Mouse (Mus musculus): ENCODE measurements around the gene Arhgap6. TPM values are rescaled to one million over a fixed set of nuclear protein-coding genes. Genes with fewer than 3 reads are reported as not detected.
A peak's percentile ranks its signal among the peaks of the same experiment; 100 is the strongest.

The Arhgap6 gene
- polyA plus RNA-seq, 1 experiment from 2014 or later = 0.81 TPM

DNA sequence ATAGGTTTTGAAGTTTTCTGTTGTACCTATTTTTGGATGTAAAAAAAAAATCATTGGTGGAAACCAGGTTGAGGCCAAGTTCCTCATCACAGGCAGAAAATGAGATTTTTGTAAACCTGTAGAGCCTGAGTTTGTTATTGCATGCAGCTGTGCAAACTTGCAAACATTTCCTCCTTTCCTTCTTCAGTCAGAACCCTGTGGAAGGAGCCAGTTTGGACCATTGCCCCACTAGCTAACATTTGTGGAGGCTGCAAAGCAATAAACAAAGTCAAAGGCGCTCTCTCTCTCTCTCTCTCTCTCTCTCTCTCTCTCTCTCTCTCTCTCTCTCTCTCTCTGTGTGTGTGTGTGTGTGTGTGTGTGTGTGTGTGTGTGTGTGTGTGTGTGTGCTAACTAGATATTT is 378.9 kb downstream of the Arhgap6 start:
- peaks cover 94% of the 10 kb centered on the region for H3K27me3 ChIP-seq (ENCODE audit: low read depth, poor library complexity, severe bottlenecking)
- H3K9me3 ChIP-seq (replicated peaks) = no peaks in the 10 kb centered on the region
- H3K4me3 ChIP-seq = no peak overlapping the region
- no CpG with 5 or more reads among the region's 1 CpGs for WGBS
- H3K27ac ChIP-seq (replicated peaks) = no peak overlapping the region
- no peak for DNase-seq (ENCODE audit: low spot score)
- no peaks in the 10 kb centered on the region for H3K36me3 ChIP-seq
- H3K4me1 ChIP-seq = no peaks in the 10 kb centered on the region

DNA sequence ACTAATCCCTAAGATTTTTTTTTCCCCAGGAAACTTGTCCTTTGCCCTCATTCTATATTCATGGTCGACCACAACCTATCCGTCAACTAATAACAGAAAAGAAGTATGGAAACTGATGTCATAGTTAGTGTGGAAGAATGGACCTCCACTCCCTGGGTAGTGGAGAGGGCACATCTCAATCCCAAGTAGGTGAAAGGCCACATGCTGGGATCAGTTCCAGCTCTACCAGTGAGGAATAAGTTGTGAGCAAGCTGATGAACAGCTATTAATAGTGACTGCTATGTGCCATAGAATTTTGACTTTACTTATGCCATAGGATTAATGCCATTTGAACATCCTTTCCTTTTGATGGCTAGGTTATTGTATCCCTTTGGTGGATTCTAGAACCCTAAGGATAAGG is 383.7 kb downstream of the Arhgap6 start:
- no peaks in the 10 kb centered on the region for H3K4me1 ChIP-seq
- no peaks in the 10 kb centered on the region for H3K9me3 ChIP-seq (replicated peaks)
- H3K4me3 ChIP-seq = no peak overlapping the region
- no peaks in the 10 kb centered on the region for H3K36me3 ChIP-seq
- peaks cover 92% of the 10 kb centered on the region for H3K27me3 ChIP-seq (ENCODE audit: low read depth, poor library complexity, severe bottlenecking)
- DNase-seq (ENCODE audit: low spot score) = no peak
- WGBS = 71% methylated on average over 2 of the region's 2 CpGs
- H3K27ac ChIP-seq (replicated peaks) = no peak overlapping the region

DNA sequence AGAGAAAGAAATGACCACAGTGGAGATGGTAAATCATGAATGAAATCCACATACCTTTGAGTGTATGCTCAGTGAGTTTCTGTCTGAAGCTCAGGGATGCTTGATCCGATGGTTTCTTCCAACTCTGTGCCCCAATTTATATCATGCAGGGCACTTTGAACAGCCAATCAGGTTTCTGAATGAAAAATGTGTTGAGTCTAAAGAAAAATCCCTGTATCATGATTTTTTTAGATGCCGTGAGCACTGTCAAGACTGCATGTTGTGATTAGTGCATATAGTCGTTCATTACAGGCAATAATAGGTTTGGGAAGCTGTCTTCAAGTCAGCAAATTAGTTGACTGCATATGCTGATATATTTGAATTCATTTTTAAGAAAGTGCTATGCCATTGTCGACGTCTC is 392.2 kb downstream of the Arhgap6 start, which contains the start of gene Amelx:
Amelx (minus strand) TSS at position 101 of the 400 bp plus-strand sequence.
- 85% methylated on average over 5 of the region's 5 CpGs for WGBS
- no peak within 1 kb of the TSS for H3K27ac ChIP-seq (replicated peaks)
- DNase-seq (ENCODE audit: low spot score) = no peak
- H3K36me3 ChIP-seq = no peaks in the 10 kb centered on the region
- H3K9me3 ChIP-seq (replicated peaks) = no peaks in the 10 kb centered on the region
- H3K27me3 ChIP-seq (ENCODE audit: low read depth, poor library complexity, severe bottlenecking) = peaks cover 87% of the 10 kb centered on the region
- H3K4me3 ChIP-seq = no peak within 1 kb of the TSS
- no peaks in the 10 kb centered on the region for H3K4me1 ChIP-seq

DNA sequence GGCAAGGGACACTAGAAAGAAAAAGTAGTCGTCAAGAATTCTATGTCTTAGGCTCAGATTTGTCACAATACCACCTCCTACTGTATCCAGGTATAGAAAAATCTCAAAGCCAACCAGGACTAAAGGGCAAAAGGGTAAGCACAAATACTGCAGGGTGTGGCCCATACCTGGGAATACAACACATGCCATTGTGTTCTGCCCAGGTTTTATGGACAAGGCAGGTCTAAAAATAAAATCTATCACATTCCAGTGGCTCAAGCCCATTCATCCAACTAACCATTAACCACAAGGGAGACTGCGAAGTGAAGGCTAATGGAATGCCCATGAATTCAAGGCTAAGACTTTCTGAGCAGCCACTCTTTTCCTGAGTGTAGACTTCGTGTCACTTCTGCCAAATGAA is 415.1 kb downstream of the Arhgap6 start:
- DNase-seq (ENCODE audit: low spot score) = no peak
- Histone ChIP-seq H3K4me1 (no peaks in the 10 kb centered on the region), H3K9me3 (replicated peaks) (no peaks in the 10 kb centered on the region), H3K4me3 (no peak overlapping the region), H3K27me3 (ENCODE audit: low read depth, poor library complexity, severe bottlenecking) (peaks cover 97% of the 10 kb centered on the region), H3K27ac (replicated peaks) (no peak overlapping the region), H3K36me3 (no peaks in the 10 kb centered on the region)
- WGBS = 77% methylated on average over 3 of the region's 3 CpGs

DNA sequence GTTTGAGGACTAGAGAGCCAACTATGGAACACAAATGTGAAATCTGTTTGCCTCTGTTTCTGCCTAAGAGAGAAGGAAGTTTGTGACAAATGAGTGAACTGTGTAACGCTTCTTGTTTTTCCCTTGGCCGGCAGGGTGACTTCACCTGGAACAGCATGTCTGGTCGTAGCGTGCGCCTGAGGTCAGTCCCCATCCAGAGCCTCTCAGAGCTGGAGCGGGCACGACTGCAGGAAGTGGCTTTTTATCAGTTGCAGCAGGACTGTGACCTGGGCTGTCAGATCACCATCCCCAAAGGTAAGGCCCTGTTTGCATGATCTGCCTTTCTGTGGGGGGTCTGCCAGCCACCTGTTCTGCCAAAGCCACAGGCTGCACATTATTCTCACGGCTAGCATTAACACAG is 425.2 kb downstream of the Arhgap6 start:
- Histone ChIP-seq H3K27ac (replicated peaks) (no peak overlapping the region), H3K27me3 (ENCODE audit: low read depth, poor library complexity, severe bottlenecking) (peaks cover 95% of the 10 kb centered on the region), H3K4me3 (no peak overlapping the region), H3K36me3 (no peaks in the 10 kb centered on the region), H3K4me1 (no peaks in the 10 kb centered on the region), H3K9me3 (replicated peaks) (no peaks in the 10 kb centered on the region)
- WGBS = 62% methylated on average over 8 of the region's 8 CpGs
- DNase-seq (ENCODE audit: low spot score) = no peak

DNA sequence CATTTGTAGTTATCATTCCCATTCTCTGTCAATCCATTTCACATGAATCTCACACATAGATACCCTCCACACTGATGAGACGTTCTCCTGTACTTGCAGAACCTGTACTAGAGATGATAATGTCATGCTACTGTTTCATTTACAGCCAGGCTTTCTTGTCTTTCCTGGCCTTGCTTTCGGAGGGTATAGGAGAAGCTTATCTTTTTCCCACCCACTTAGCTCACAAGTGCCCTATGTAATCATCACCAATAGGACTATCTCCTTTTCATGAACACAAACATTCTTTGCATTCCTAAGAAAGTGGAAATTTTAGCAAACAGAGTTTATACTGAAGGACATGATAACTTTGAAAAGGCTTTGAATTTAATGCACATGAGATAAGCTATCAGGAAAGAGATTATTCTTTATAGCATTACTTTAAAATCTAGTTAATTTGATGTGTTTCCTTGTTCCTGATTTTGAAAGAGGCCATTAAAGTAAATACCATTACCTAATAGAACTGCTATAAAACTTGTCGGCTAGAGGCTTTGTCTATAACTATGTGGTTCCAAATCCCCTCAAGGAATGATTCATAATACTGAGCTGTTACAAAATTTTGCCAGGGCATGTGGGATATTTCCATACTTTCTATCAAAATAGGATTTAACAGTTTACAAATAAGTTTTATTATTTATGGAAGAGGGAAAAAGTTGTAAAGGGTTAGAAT is 427.6 kb downstream of the Arhgap6 start:
- Histone ChIP-seq H3K4me1 (no peaks in the 10 kb centered on the region), H3K27ac (replicated peaks) (no peak overlapping the region), H3K4me3 (no peak overlapping the region), H3K36me3 (no peaks in the 10 kb centered on the region), H3K9me3 (replicated peaks) (no peaks in the 10 kb centered on the region), H3K27me3 (ENCODE audit: low read depth, poor library complexity, severe bottlenecking) (peaks cover 89% of the 10 kb centered on the region)
- DNase-seq (ENCODE audit: low spot score) = no peak
- WGBS = 81% methylated on average over 3 of the region's 3 CpGs

DNA sequence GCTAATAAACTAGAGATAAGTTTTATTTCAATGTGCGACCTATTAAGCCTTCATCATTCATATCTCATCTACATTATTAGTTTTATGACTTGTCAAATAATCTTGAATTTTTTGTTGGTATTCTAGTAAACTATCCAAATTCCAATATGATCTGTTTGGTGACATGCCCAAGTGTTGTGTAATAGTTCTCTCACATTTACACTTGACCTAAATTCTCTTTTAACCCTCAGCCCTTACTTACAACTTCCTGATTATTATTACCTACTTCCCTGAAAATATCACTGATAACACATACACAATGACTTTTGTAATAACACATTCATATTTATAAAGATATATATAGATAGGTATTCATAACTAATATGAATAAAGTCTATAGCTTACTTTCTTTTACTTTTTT is 461.0 kb downstream of the Arhgap6 start:
- Histone ChIP-seq H3K4me3 (no peak overlapping the region), H3K36me3 (no peaks in the 10 kb centered on the region), H3K27ac (replicated peaks) (no peak overlapping the region), H3K27me3 (ENCODE audit: low read depth, poor library complexity, severe bottlenecking) (peaks cover 84% of the 10 kb centered on the region), H3K9me3 (replicated peaks) (no peaks in the 10 kb centered on the region), H3K4me1 (no peaks in the 10 kb centered on the region)
- no peak for DNase-seq (ENCODE audit: low spot score)
- WGBS = 87% methylated on average over 1 of the region's 1 CpGs

DNA sequence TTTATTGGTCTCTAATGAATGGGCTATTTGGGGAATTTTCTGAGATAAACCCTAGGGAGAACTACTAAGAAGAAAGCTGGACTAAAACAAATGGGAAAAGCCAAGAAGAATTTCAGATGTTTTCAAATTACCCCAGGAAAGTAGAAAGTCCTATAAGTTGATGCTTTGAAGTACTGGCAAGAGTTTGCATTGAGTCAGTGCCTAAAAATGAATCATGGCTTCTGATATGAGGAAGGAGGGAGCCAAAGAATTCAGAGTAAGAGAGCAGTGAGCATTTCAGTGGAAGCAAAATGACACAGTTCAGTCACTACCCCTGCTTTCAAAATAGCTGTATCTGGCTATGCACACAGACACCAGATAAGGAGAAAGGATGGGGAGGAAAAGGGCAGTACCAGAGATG is 461.8 kb downstream of the Arhgap6 start:
- H3K27ac ChIP-seq (replicated peaks) = no peak overlapping the region
- H3K4me1 ChIP-seq = no peaks in the 10 kb centered on the region
- H3K27me3 ChIP-seq (ENCODE audit: low read depth, poor library complexity, severe bottlenecking) = peaks cover 92% of the 10 kb centered on the region
- DNase-seq (ENCODE audit: low spot score) = no peak
- H3K36me3 ChIP-seq = no peaks in the 10 kb centered on the region
- H3K9me3 ChIP-seq (replicated peaks) = no peaks in the 10 kb centered on the region
- H3K4me3 ChIP-seq = no peak overlapping the region

DNA sequence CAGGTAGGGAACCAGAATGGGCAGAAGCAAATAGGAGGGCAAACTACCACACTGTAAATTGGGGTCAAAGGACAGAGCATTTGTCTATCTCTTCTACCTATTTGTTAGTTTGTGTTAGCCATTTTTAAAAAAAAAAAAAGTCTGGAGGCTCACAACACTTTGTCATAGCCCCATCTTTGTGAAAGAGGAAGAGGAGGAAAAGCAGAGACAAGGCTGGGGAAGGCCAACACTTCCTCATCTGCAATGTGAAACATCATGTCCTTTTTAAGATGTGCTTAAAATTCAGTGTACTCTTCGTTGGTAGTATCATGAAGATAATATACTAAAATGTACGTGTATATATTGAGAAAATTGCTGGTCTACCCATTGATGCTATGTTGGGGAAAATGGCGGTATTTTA is 466.1 kb downstream of the Arhgap6 start:
- H3K36me3 ChIP-seq = no peaks in the 10 kb centered on the region
- no peak for DNase-seq (ENCODE audit: low spot score)
- H3K27me3 ChIP-seq (ENCODE audit: low read depth, poor library complexity, severe bottlenecking) = peaks cover 97% of the 10 kb centered on the region

DNA sequence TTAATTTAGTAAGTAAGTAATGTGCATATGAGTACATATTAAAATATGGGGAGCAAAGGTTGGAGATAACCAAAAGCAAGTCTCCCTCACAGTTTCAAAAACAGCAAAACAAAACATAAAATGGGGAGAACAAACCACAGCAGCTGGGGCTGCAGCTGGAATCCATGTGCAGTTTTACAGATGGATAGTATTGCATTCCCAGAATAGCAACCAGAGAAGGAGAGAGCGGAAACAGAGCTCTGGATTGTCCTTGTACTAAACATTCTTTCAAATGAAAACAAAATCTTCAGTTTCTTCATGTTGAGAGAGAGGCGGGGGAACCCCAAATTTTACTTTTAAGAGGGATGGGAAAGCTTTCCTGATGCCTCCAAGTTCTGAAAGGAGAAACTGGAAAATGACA is 467.3 kb downstream of the Arhgap6 start:
- no peaks in the 10 kb centered on the region for H3K9me3 ChIP-seq (replicated peaks)
- H3K4me3 ChIP-seq = no peak overlapping the region
- peaks cover 97% of the 10 kb centered on the region for H3K27me3 ChIP-seq (ENCODE audit: low read depth, poor library complexity, severe bottlenecking)
- 76% methylated on average over 2 of the region's 2 CpGs for WGBS
- no peaks in the 10 kb centered on the region for H3K36me3 ChIP-seq
- no peaks in the 10 kb centered on the region for H3K4me1 ChIP-seq
- DNase-seq (ENCODE audit: low spot score) = no peak
- no peak overlapping the region for H3K27ac ChIP-seq (replicated peaks)

More for the DNA sequence above, 466.1 kb downstream of the Arhgap6 start:
- Histone ChIP-seq H3K4me1 (no peaks in the 10 kb centered on the region), H3K27ac (replicated peaks) (no peak overlapping the region), H3K4me3 (no peak overlapping the region), H3K9me3 (replicated peaks) (no peaks in the 10 kb centered on the region)
- WGBS = 81% methylated on average over 3 of the region's 3 CpGs

DNA sequence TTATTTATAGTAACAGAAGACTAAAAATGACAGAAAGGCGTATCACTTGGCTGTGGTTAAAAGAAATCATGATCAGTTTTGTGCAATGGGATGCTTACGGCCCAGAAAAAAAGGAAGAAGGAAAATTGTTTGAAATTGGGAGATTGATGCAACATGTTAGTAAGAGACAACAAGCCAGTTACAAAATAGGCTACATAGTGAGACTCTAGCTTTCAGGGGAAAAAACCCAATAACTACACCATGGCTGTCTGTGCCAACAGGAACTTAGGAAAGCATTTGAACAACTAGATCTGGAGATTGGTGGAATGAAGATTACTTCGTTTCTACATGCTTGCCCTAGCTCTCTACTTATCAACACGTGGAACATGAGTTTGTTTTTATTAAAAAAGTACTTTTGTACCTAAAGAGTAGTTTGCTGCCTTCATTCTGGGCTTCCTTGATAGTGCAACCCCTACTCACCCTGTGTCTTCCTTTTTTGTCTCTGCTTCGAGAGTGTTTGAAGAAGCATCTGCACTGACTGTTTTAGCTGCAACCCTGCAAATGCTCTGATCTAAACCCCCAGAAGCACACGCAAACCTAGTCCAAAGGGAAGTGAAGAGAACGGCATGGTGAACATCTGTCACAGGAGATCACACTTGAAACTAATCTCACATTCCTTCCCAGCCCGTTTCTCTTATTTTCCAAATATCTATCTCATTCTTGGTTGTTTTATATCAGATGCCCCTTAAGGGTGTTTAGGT is 468.7 kb downstream of the Arhgap6 start:
- Histone ChIP-seq H3K36me3 (no peaks in the 10 kb centered on the region), H3K4me3 (no peak overlapping the region), H3K27me3 (ENCODE audit: low read depth, poor library complexity, severe bottlenecking) (peaks cover 96% of the 10 kb centered on the region), H3K4me1 (no peaks in the 10 kb centered on the region), H3K27ac (replicated peaks) (no peak overlapping the region), H3K9me3 (replicated peaks) (no peaks in the 10 kb centered on the region)
- WGBS = 78% methylated on average over 8 of the region's 8 CpGs
- DNase-seq (ENCODE audit: low spot score) = no peak

DNA sequence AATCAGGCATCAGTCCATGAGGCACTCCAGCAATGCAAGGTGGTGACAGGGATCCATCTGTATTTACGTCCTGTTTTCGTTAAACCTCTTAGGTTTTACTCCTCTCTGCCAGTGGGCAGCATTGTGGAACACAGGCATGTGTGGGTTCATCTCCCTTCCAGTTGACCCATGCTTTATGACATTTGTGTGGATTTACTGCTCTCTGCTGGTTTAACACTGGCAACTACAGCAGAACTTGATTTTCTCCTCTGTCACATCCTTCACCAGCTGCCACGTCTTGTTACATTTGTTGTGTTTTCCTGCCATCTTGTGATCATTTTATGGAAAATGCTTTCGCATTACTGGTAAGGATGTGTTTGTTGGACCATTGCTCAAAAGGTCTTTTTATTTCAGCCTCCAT is 504.7 kb downstream of the Arhgap6 start:
- 90% methylated on average over 4 of the region's 4 CpGs for WGBS
- H3K27me3 ChIP-seq (ENCODE audit: low read depth, poor library complexity, severe bottlenecking) = peaks cover 48% of the 10 kb centered on the region
- H3K4me1 ChIP-seq = no peaks in the 10 kb centered on the region
- no peak for DNase-seq (ENCODE audit: low spot score)
- H3K4me3 ChIP-seq = no peak overlapping the region
- no peak overlapping the region for H3K27ac ChIP-seq (replicated peaks)
- no peaks in the 10 kb centered on the region for H3K9me3 ChIP-seq (replicated peaks)
- no peaks in the 10 kb centered on the region for H3K36me3 ChIP-seq

DNA sequence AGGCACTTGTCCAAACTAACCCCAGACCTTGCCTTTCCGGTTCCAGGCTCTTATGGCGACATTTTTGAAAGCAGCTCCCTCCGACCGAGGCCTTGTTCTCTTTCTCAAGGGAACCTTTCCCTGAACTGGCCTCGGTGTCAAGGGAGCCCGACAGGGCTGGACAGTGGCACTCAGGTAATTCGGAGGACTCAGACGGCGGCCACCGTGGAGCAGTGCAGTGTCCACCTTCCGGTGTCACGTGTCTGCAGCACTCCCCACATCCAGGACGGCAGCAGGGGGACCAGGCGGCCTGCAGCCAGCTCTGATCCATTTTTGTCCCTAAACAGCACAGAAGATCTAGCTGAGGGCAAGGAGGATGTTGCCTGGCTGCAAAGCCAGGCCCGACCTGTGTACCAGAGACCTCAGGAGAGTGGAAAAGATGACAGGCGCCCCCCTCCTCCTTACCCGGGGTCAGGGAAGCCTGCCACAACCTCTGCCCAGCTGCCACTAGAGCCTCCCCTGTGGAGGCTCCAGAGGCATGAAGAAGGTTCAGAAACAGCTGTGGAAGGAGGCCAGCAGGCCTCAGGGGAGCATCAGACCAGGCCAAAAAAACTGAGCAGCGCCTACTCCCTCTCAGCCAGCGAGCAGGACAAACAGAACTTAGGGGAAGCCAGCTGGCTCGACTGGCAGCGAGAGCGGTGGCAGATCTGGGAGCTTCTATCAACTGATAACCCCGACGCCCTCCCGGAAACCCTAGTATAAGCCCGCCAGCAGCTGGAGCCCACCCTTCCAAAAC is 507.6 kb downstream of the Arhgap6 start:
- WGBS = 65% methylated on average over 26 of the region's 26 CpGs
- Histone ChIP-seq H3K27ac (replicated peaks) (no peak overlapping the region), H3K9me3 (replicated peaks) (no peaks in the 10 kb centered on the region), H3K4me3 (no peak overlapping the region), H3K27me3 (ENCODE audit: low read depth, poor library complexity, severe bottlenecking) (peaks cover 47% of the 10 kb centered on the region), H3K36me3 (no peaks in the 10 kb centered on the region), H3K4me1 (no peaks in the 10 kb centered on the region)
- peak; percentile 12 for DNase-seq (ENCODE audit: low spot score)
